Mouse (Mus musculus): ENCODE data around the gene Kif12. TPM values are rescaled to one million over a fixed set of nuclear protein-coding genes. Genes with fewer than 3 reads are reported as not detected.

Kif12 gene
- polyA plus RNA-seq (2011; ENCODE audit: insufficient read depth, insufficient read length, low read depth, missing spikeins) = not detected in 2 replicates

GRCm38 (mm10) chr4:63171969-63172685 lies at the start of gene Kif12:
Gene Kif12, minus strand, starts transcription at chr4:63172131.
- Histone ChIP-seq H3K36me3 (ENCODE audit: control insufficient read depth, insufficient read depth, low read length, poor library complexity, severe bottlenecking) (no peaks in the 10 kb centered on the region), H3K27ac (ENCODE audit: insufficient read depth, low read length) (no peak within 1 kb of the TSS), H3K27me3 (ENCODE audit: control insufficient read depth, insufficient read depth, low read length, poor library complexity, severe bottlenecking) (0 out of 2 replicates have a peak, but pooled peaks cover 1% of the 10 kb centered on the region), H3K9me3 (replicated peaks; ENCODE audit: control insufficient read depth, insufficient read depth, low read length, poor library complexity, severe bottlenecking) (no peaks in the 10 kb centered on the region), H3K9ac (ENCODE audit: low read depth, poor library complexity, severe bottlenecking) (no peak within 1 kb of the TSS), H3K4me1 (ENCODE audit: control insufficient read depth, insufficient read depth, low read length) (no peaks in the 10 kb centered on the region), H3K4me3 (ENCODE audit: low read depth, low read length) (peak within 1 kb of the TSS; percentile 33)
- TF ChIP-seq EP300 (IDR thresholded peaks at IDR 0.05; ENCODE audit: insufficient read depth, low read depth, low read length) (no peak), POLR2A (IDR thresholded peaks at IDR 0.05; ENCODE audit: insufficient read depth, low read length) (no peak), CTCF (IDR thresholded peaks at IDR 0.05; ENCODE audit: low read depth, low read length) (no peak)

GRCm38 (mm10) chr4:63221096-63221958 lies 49.4 kb upstream of the Kif12 start:
- Histone ChIP-seq H3K27me3 (ENCODE audit: control insufficient read depth, insufficient read depth, low read length, poor library complexity, severe bottlenecking) (no peaks in the 10 kb centered on the region), H3K9me3 (replicated peaks; ENCODE audit: control insufficient read depth, insufficient read depth, low read length, poor library complexity, severe bottlenecking) (no peaks in the 10 kb centered on the region), H3K36me3 (ENCODE audit: control insufficient read depth, insufficient read depth, low read length, poor library complexity, severe bottlenecking) (no peaks in the 10 kb centered on the region), H3K27ac (ENCODE audit: insufficient read depth, low read length) (no peak overlapping the region), H3K4me3 (ENCODE audit: low read depth, low read length) (no peak overlapping the region), H3K4me1 (ENCODE audit: control insufficient read depth, insufficient read depth, low read length) (no peaks in the 10 kb centered on the region), H3K9ac (ENCODE audit: low read depth, poor library complexity, severe bottlenecking) (no peak overlapping the region)
- TF ChIP-seq POLR2A (IDR thresholded peaks at IDR 0.05; ENCODE audit: insufficient read depth, low read length) (no peak), EP300 (IDR thresholded peaks at IDR 0.05; ENCODE audit: insufficient read depth, low read depth, low read length) (no peak), CTCF (IDR thresholded peaks at IDR 0.05; ENCODE audit: low read depth, low read length) (no peak)

- TF ChIP-seq EP300 (IDR thresholded peaks at IDR 0.05; ENCODE audit: insufficient read depth, low read depth, low read length) (no peak), POLR2A (IDR thresholded peaks at IDR 0.05; ENCODE audit: insufficient read depth, low read length) (no peak), CTCF (IDR thresholded peaks at IDR 0.05; ENCODE audit: low read depth, low read length) (no peak)
- peaks cover 5% of the 10 kb centered on the region; the same call in 1 of the 2 replicates for H3K27me3 ChIP-seq (ENCODE audit: control insufficient read depth, insufficient read depth, low read length, poor library complexity, severe bottlenecking)
- no peak overlapping the region for H3K4me3 ChIP-seq (ENCODE audit: low read depth, low read length)
- H3K4me1 ChIP-seq (ENCODE audit: control insufficient read depth, insufficient read depth, low read length) = no peaks in the 10 kb centered on the region
- no peak overlapping the region for H3K27ac ChIP-seq (ENCODE audit: insufficient read depth, low read length)
- H3K36me3 ChIP-seq (ENCODE audit: control insufficient read depth, insufficient read depth, low read length, poor library complexity, severe bottlenecking) = no peaks in the 10 kb centered on the region
- H3K9me3 ChIP-seq (replicated peaks; ENCODE audit: control insufficient read depth, insufficient read depth, low read length, poor library complexity, severe bottlenecking) = no peaks in the 10 kb centered on the region
- no peak overlapping the region for H3K9ac ChIP-seq (ENCODE audit: low read depth, poor library complexity, severe bottlenecking)
These were observed 47.7 kb upstream of the Kif12 start for GRCm38 (mm10) chr4:63219635-63220034.

GRCm38 (mm10) chr4:63219059-63219458 lies 47.1 kb upstream of the Kif12 start:
- Histone ChIP-seq H3K27ac (ENCODE audit: insufficient read depth, low read length) (no peak overlapping the region), H3K4me3 (ENCODE audit: low read depth, low read length) (no peak overlapping the region), H3K36me3 (ENCODE audit: control insufficient read depth, insufficient read depth, low read length, poor library complexity, severe bottlenecking) (no peaks in the 10 kb centered on the region), H3K9ac (ENCODE audit: low read depth, poor library complexity, severe bottlenecking) (no peak overlapping the region), H3K4me1 (ENCODE audit: control insufficient read depth, insufficient read depth, low read length) (no peaks in the 10 kb centered on the region), H3K9me3 (replicated peaks; ENCODE audit: control insufficient read depth, insufficient read depth, low read length, poor library complexity, severe bottlenecking) (no peaks in the 10 kb centered on the region), H3K27me3 (ENCODE audit: control insufficient read depth, insufficient read depth, low read length, poor library complexity, severe bottlenecking) (peaks cover 10% of the 10 kb centered on the region; the same call in 1 of the 2 replicates)
- TF ChIP-seq EP300 (IDR thresholded peaks at IDR 0.05; ENCODE audit: insufficient read depth, low read depth, low read length) = no peak
- TF ChIP-seq POLR2A (IDR thresholded peaks at IDR 0.05; ENCODE audit: insufficient read depth, low read length) = no peak
- no peak for TF ChIP-seq CTCF (IDR thresholded peaks at IDR 0.05; ENCODE audit: low read depth, low read length)

- no peaks in the 10 kb centered on the region for H3K4me1 ChIP-seq (ENCODE audit: control insufficient read depth, insufficient read depth, low read length)
- no peak overlapping the region for H3K4me3 ChIP-seq (ENCODE audit: low read depth, low read length)
- no peak overlapping the region for H3K9ac ChIP-seq (ENCODE audit: low read depth, poor library complexity, severe bottlenecking)
- H3K27ac ChIP-seq (ENCODE audit: insufficient read depth, low read length) = no peak overlapping the region
- H3K36me3 ChIP-seq (ENCODE audit: control insufficient read depth, insufficient read depth, low read length, poor library complexity, severe bottlenecking) = no peaks in the 10 kb centered on the region
- no peaks in the 10 kb centered on the region for H3K9me3 ChIP-seq (replicated peaks; ENCODE audit: control insufficient read depth, insufficient read depth, low read length, poor library complexity, severe bottlenecking)
- no peak for TF ChIP-seq EP300 (IDR thresholded peaks at IDR 0.05; ENCODE audit: insufficient read depth, low read depth, low read length)
- TF ChIP-seq CTCF (IDR thresholded peaks at IDR 0.05; ENCODE audit: low read depth, low read length) = no peak
- TF ChIP-seq POLR2A (IDR thresholded peaks at IDR 0.05; ENCODE audit: insufficient read depth, low read length) = no peak
- H3K27me3 ChIP-seq (ENCODE audit: control insufficient read depth, insufficient read depth, low read length, poor library complexity, severe bottlenecking) = peaks cover 12% of the 10 kb centered on the region; the same call in 1 of the 2 replicates
These were observed 45.6 kb upstream of the Kif12 start for GRCm38 (mm10) chr4:63217513-63217912.
